Mouse (Mus musculus) thymus, postnatal 4 days (tissue): ENCODE measurements around the gene Wdr4.
"Not testable (repeated sequence)": the region's sequence is repeated elsewhere in the genome, so short reads cannot be mapped to it uniquely, and the experiment has no call there.

ENCODE experiments used
- DNase-seq: peaks from one replicate; pipeline ENCODE4 v3.0.0; 2021

Gene Wdr4

GRCm38 (mm10) chr17:31535358-31535757 lies 15.6 kb upstream of the Wdr4 start:
- DNase-seq, result no peak

GRCm38 (mm10) chr17:31532331-31532730 lies 12.6 kb upstream of the Wdr4 start:
- not testable (repeated sequence) for DNase-seq

GRCm38 (mm10) chr17:31531441-31532158 lies 11.8 kb upstream of the Wdr4 start:
- no peak for DNase-seq

GRCm38 (mm10) chr17:31529314-31529713 lies 9.5 kb upstream of the Wdr4 start:
- DNase-seq, result peak; percentile 64

GRCm38 (mm10) chr17:31525816-31526215 lies 6.0 kb upstream of the Wdr4 start:
- no peak for DNase-seq

- DNase-seq, result no peak
These were observed 5.3 kb upstream of the Wdr4 start for GRCm38 (mm10) chr17:31525114-31525513.

- DNase-seq, result no peak
These were observed 2.2 kb upstream of the Wdr4 start for GRCm38 (mm10) chr17:31521948-31522347.

- DNase-seq, result no peak
These were observed 1.1 kb upstream of the Wdr4 start for GRCm38 (mm10) chr17:31520895-31521294.

- DNase-seq, result no peak
These were observed 335 bp downstream of the Wdr4 start for GRCm38 (mm10) chr17:31519344-31519945.

GRCm38 (mm10) chr17:31514696-31515095 lies 5.1 kb downstream of the Wdr4 start:
- DNase-seq, result no peak

GRCm38 (mm10) chr17:31512593-31512992 lies 7.2 kb downstream of the Wdr4 start:
- no peak for DNase-seq

- peak; percentile 91 for DNase-seq
These were observed 7.8 kb downstream of the Wdr4 start for GRCm38 (mm10) chr17:31511792-31512495.

- no peak for DNase-seq
These were observed 8.8 kb downstream of the Wdr4 start for GRCm38 (mm10) chr17:31510944-31511343.

GRCm38 (mm10) chr17:31506282-31506681 lies 13.5 kb downstream of the Wdr4 start:
- DNase-seq, result no peak

- DNase-seq, result no peak
These were observed 14.8 kb downstream of the Wdr4 start for GRCm38 (mm10) chr17:31505013-31505412.

- DNase-seq, result no peak
These were observed 15.8 kb downstream of the Wdr4 start for GRCm38 (mm10) chr17:31503936-31504335.

- no peak for DNase-seq
These were observed 16.4 kb downstream of the Wdr4 start for GRCm38 (mm10) chr17:31503337-31503736.

GRCm38 (mm10) chr17:31502261-31502927 lies 17.4 kb downstream of the Wdr4 start:
- DNase-seq, result no peak

GRCm38 (mm10) chr17:31500908-31501307 lies 18.9 kb downstream of the Wdr4 start:
- DNase-seq, result no peak

- no peak for DNase-seq
These were observed 19.4 kb downstream of the Wdr4 start for GRCm38 (mm10) chr17:31500416-31500815.

GRCm38 (mm10) chr17:31499725-31500124 lies 20.1 kb downstream of the Wdr4 start:
- DNase-seq, result no peak

GRCm38 (mm10) chr17:31497726-31498125 lies 22.1 kb downstream of the Wdr4 start:
- no peak for DNase-seq

- DNase-seq, result no peak
These were observed 24.8 kb downstream of the Wdr4 start for GRCm38 (mm10) chr17:31494989-31495388.
